Mouse (Mus musculus): ENCODE data around the gene Pitpnm2. TPM values are rescaled to one million over a fixed set of nuclear protein-coding genes. Genes with fewer than 3 reads are reported as not detected.

Pitpnm2 gene
- polyA plus RNA-seq, 1 experiment = not detected

DNA sequence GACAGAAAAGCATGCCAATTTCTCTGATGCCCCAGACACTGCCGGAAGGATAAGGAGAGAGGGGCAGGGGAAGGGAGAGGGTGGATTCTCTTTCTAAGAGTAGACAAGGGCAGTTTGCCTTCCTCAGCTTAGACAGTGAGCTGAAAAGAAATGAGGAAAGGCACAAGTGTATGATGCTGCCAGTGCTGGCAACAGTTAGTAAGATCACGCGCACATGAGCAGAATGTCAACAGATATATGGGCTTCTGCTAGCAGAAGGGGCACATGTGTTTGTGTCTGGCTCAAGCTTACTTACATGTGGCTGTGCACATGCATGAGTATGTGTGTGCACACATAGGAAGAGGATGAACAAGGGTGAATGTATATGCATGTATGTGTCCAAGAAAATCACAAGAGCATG is 65.4 kb downstream of the Pitpnm2 start:
- TF ChIP-seq CTCF (IDR thresholded peaks at IDR 0.05; ENCODE audit: insufficient read depth, low read depth, low read length) = no peak
- no peak for TF ChIP-seq POLR2A (IDR thresholded peaks at IDR 0.05; ENCODE audit: insufficient read depth, low read depth, low read length)
- 20% methylated on average over 3 of the region's 3 CpGs for WGBS
- Histone ChIP-seq H3K4me1 (ENCODE audit: control insufficient read depth, insufficient read depth, low read length) (peaks cover 45% of the 10 kb centered on the region), H3K4me3 (ENCODE audit: insufficient read depth, low read depth, low read length) (peak overlapping the region; percentile 67), H3K27ac (ENCODE audit: insufficient read depth, low read depth, low read length) (peak overlapping the region; percentile 92)

GRCm38 (mm10) chr5:124182642-124183041 is 66.9 kb downstream of the Pitpnm2 start:
- WGBS = 29% methylated on average over 7 of the region's 7 CpGs
- TF ChIP-seq CTCF (IDR thresholded peaks at IDR 0.05; ENCODE audit: insufficient read depth, low read depth, low read length) (no peak), POLR2A (IDR thresholded peaks at IDR 0.05; ENCODE audit: insufficient read depth, low read depth, low read length) (no peak)
- peak overlapping the region; percentile 27; the same call in 1 of the 2 replicates for H3K27ac ChIP-seq (ENCODE audit: insufficient read depth, low read depth, low read length)
- H3K4me1 ChIP-seq (ENCODE audit: control insufficient read depth, insufficient read depth, low read length) = peaks cover 49% of the 10 kb centered on the region
- peak overlapping the region; percentile 26 for H3K4me3 ChIP-seq (ENCODE audit: insufficient read depth, low read depth, low read length)

DNA sequence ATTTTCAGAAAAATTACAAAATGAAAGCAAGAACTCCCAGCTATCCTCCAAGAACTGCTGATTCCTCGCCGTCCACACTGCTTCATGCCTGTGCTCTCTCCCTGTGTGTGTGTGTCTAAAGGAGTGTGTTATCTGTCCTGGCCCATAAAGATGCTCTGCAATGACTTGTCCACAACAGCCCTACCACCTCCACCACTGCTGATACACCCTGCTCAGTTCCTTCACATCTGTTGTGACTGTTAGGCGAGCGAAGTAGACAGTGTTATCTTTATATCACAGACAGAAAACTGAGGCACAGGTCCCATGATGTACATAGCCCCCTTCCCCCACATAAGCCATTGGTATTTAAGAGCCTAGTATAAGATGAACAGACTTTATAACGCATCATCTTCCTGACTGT is 67.5 kb downstream of the Pitpnm2 start:
- Histone ChIP-seq H3K27ac (ENCODE audit: insufficient read depth, low read depth, low read length) (no peak overlapping the region), H3K4me1 (ENCODE audit: control insufficient read depth, insufficient read depth, low read length) (peaks cover 45% of the 10 kb centered on the region), H3K4me3 (ENCODE audit: insufficient read depth, low read depth, low read length) (no peak overlapping the region; the same call in 1 of the 2 replicates)
- TF ChIP-seq POLR2A (IDR thresholded peaks at IDR 0.05; ENCODE audit: insufficient read depth, low read depth, low read length) (no peak), CTCF (IDR thresholded peaks at IDR 0.05; ENCODE audit: insufficient read depth, low read depth, low read length) (no peak)
- 69% methylated on average over 5 of the region's 5 CpGs for WGBS

DNA sequence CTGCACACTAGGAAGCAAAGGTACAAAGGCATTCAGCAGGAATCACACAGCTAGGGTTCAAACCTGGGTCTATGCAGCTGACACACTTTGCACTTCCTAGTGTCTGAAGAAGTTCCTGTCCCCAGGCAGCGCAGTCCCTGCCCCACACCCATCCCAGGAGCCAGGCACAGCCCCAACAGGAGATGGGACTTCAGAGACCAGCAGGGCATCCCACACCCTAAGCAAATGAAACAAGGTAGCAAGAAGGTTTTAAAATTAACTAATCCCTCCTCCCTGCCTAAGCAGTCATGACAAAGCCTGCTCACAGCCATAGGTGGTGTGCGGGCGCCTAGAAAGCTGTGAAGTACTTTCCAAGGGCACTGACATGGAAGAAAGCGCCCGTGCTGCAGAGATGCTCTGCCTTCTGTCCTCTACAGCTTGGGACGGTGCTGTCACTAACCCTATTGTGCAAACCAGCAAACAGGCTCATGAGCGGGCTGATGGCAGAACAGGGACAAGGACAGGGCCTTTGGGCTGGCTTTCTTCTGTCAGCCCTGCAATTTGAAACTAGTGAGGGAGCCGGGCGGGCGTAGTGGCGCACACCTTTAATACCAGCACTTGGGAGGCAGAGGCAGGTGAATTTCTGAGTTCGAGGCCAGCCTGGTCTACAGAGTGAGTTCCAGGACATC is 68.9 kb downstream of the Pitpnm2 start:
- H3K4me1 ChIP-seq (ENCODE audit: control insufficient read depth, insufficient read depth, low read length) = peaks cover 53% of the 10 kb centered on the region
- no peak overlapping the region for H3K27ac ChIP-seq (ENCODE audit: insufficient read depth, low read depth, low read length)
- no peak overlapping the region for H3K4me3 ChIP-seq (ENCODE audit: insufficient read depth, low read depth, low read length)
- WGBS = 72% methylated on average over 12 of the region's 12 CpGs
- TF ChIP-seq POLR2A (IDR thresholded peaks at IDR 0.05; ENCODE audit: insufficient read depth, low read depth, low read length) (no peak), CTCF (IDR thresholded peaks at IDR 0.05; ENCODE audit: insufficient read depth, low read depth, low read length) (no peak)

- WGBS = 90% methylated on average over 4 of the region's 4 CpGs
- Histone ChIP-seq H3K4me1 (ENCODE audit: control insufficient read depth, insufficient read depth, low read length) (peaks cover 50% of the 10 kb centered on the region), H3K27ac (ENCODE audit: insufficient read depth, low read depth, low read length) (no peak overlapping the region), H3K4me3 (ENCODE audit: insufficient read depth, low read depth, low read length) (no peak overlapping the region)
- TF ChIP-seq CTCF (IDR thresholded peaks at IDR 0.05; ENCODE audit: insufficient read depth, low read depth, low read length) (no peak), POLR2A (IDR thresholded peaks at IDR 0.05; ENCODE audit: insufficient read depth, low read depth, low read length) (no peak)
Measured at GRCm38 (mm10) chr5:124179411-124179810, 70.1 kb downstream of the Pitpnm2 start.

DNA sequence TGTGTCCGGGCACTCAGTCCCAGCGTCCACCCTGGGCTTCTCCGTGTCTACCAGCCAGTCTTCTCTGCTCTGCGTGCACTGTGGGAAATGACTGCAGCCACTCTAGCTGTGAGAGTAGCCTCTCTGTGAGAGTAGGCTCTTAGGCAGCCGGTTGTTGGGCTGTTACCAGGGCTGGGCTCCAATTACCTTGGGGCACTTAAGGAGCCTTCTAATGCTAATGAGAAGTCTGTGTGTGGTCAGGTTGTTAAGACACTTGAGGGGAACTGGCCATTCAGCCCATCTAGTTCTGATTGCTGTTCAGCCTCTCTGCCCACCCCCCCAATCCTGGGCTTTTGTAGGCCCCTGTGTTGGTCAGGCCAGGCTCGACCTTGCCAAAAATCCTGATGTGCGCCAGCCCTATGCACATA is 72.8 kb downstream of the Pitpnm2 start:
- 41% methylated on average over 7 of the region's 7 CpGs for WGBS
- Histone ChIP-seq H3K4me3 (ENCODE audit: insufficient read depth, low read depth, low read length) (no peak overlapping the region), H3K4me1 (ENCODE audit: control insufficient read depth, insufficient read depth, low read length) (peaks cover 66% of the 10 kb centered on the region), H3K27ac (ENCODE audit: insufficient read depth, low read depth, low read length) (0 out of 2 replicates have a peak overlapping the region, but pooled peaks have one; percentile 1)
- TF ChIP-seq POLR2A (IDR thresholded peaks at IDR 0.05; ENCODE audit: insufficient read depth, low read depth, low read length) (no peak), CTCF (IDR thresholded peaks at IDR 0.05; ENCODE audit: insufficient read depth, low read depth, low read length) (no peak)

GRCm38 (mm10) chr5:124175138-124175537 is 74.4 kb downstream of the Pitpnm2 start:
- H3K4me1 ChIP-seq (ENCODE audit: control insufficient read depth, insufficient read depth, low read length) = peaks cover 61% of the 10 kb centered on the region
- 45% methylated on average over 4 of the region's 4 CpGs for WGBS
- H3K4me3 ChIP-seq (ENCODE audit: insufficient read depth, low read depth, low read length) = no peak overlapping the region
- peak overlapping the region; percentile 27; the same call in 1 of the 2 replicates for H3K27ac ChIP-seq (ENCODE audit: insufficient read depth, low read depth, low read length)
- TF ChIP-seq CTCF (IDR thresholded peaks at IDR 0.05; ENCODE audit: insufficient read depth, low read depth, low read length) (no peak), POLR2A (IDR thresholded peaks at IDR 0.05; ENCODE audit: insufficient read depth, low read depth, low read length) (no peak)

- 15% methylated on average over 15 of the region's 15 CpGs for WGBS
- TF ChIP-seq CTCF (IDR thresholded peaks at IDR 0.05; ENCODE audit: insufficient read depth, low read depth, low read length) (no peak), POLR2A (IDR thresholded peaks at IDR 0.05; ENCODE audit: insufficient read depth, low read depth, low read length) (no peak)
Measured at GRCm38 (mm10) chr5:124173012-124173985, 76.3 kb downstream of the Pitpnm2 start.

GRCm38 (mm10) chr5:124172246-124172645 is 77.3 kb downstream of the Pitpnm2 start:
- H3K4me1 ChIP-seq (ENCODE audit: control insufficient read depth, insufficient read depth, low read length) = peaks cover 66% of the 10 kb centered on the region
- peak overlapping the region; percentile 80 for H3K27ac ChIP-seq (ENCODE audit: insufficient read depth, low read depth, low read length)
- WGBS = 82% methylated on average over 4 of the region's 4 CpGs
- TF ChIP-seq POLR2A (IDR thresholded peaks at IDR 0.05; ENCODE audit: insufficient read depth, low read depth, low read length) (no peak), CTCF (IDR thresholded peaks at IDR 0.05; ENCODE audit: insufficient read depth, low read depth, low read length) (no peak)
- H3K4me3 ChIP-seq (ENCODE audit: insufficient read depth, low read depth, low read length) = no peak overlapping the region

More at GRCm38 (mm10) chr5:124173012-124173985, 76.3 kb downstream of the Pitpnm2 start:
- H3K27ac ChIP-seq (ENCODE audit: insufficient read depth, low read depth, low read length) = peak overlapping the region; percentile 92
- H3K4me3 ChIP-seq (ENCODE audit: insufficient read depth, low read depth, low read length) = no peak overlapping the region
- H3K4me1 ChIP-seq (ENCODE audit: control insufficient read depth, insufficient read depth, low read length) = peaks cover 62% of the 10 kb centered on the region
